Mouse (Mus musculus) ES-E14 (cell line): ENCODE results near the gene Sptlc3.

Experiments used
- CHD2 ChIP-seq: IDR thresholded peaks from 2 replicates; pipeline ENCODE4 v1.6.1; 2014; ENCODE audit warnings: mild to moderate bottlenecking, low read depth, low read length, inconsistent platforms
- HCFC1 ChIP-seq: IDR thresholded peaks from 2 replicates; pipeline ENCODE4 v1.6.1; 2012; ENCODE audit warnings: low read length, inconsistent platforms, borderline replicate concordance; ENCODE audit not compliant: insufficient read depth
- MAFK ChIP-seq: IDR thresholded peaks from 2 replicates; pipeline ENCODE4 v1.6.1; 2014; ENCODE audit warnings: mild to moderate bottlenecking, low read depth, low read length, inconsistent platforms; ENCODE audit not compliant: insufficient read depth
- ZC3H11A ChIP-seq: IDR thresholded peaks from 2 replicates; pipeline ENCODE4 v1.6.1; 2012; ENCODE audit warnings: low read depth, mild to moderate bottlenecking, inconsistent platforms, low read length, borderline replicate concordance
- ZNF384 ChIP-seq: IDR thresholded peaks from 2 replicates; pipeline ENCODE4 v1.6.1; 2012; ENCODE audit warnings: low read depth, low read length, inconsistent platforms

- TF ChIP-seq ZC3H11A, result no peak
- no peak for TF ChIP-seq CHD2
- no peak for TF ChIP-seq MAFK
- no peak for TF ChIP-seq ZNF384
- TF ChIP-seq HCFC1, result no peak
Measured at GRCm38 (mm10) chr2:139597229-139597628, 103.5 kb downstream of the Sptlc3 start.
